Mouse (Mus musculus): ENCODE measurements around the gene Fam49a.

DNA sequence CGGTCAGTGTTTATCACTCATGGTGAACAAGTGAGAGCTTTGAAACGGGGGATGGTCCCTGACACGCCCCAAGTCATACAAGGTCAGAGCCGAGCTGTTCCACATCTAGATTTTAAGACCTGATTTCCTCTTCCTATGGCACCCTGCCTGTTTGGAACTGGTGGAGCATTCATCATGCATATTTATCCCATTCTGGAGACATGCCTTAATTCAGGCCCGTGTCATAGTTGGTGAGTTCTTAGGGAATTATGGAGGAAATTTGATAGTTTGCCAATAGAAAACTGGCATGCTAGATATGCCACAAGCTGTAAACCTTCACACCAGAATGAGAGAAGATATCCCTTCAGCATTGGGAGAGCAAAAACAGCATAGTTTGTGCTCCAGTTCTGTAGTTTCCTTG, 8.4 kb upstream of the Fam49a start:
- TF ChIP-seq CTCF (IDR thresholded peaks at IDR 0.05; ENCODE audit: insufficient read depth, low read length) (no peak), POLR2A (IDR thresholded peaks at IDR 0.05; ENCODE audit: borderline replicate concordance, extremely low read depth, low read depth, low read length) (no peak)

Data from lung, adult 2 months (tissue).